Mouse (Mus musculus) limb, embryonic 14.5 days (tissue): ENCODE results near the gene Cdh3. TPM values are rescaled to one million over a fixed set of nuclear protein-coding genes. Genes with fewer than 3 reads are reported as not detected.

Source experiments
- ATAC-seq: fragments of 200-750 bp; cut with Nextera tagmentation; 2 replicates; pipeline ENCODE4 v1.8.0; 2017; ENCODE audit warnings: low read depth, moderate number of reproducible peaks, moderate TSS enrichment; ENCODE audit not compliant: low FRiP score
- DNase-seq: peaks from one replicate; pipeline ENCODE4 v3.0.0-alpha.2; 2015; ENCODE audit warnings: low spot score
- H3K27ac ChIP-seq: fragments of 300-500 bp; sonication (generic); replicated peaks from 2 replicates; pipeline ENCODE4 v1.5.1; 2014; ENCODE audit warnings: low read depth, mild to moderate bottlenecking, low read length, moderate library complexity, mixed read lengths
- H3K27me3 ChIP-seq: fragments of 300-500 bp; sonication (generic); 2 replicates; pipeline ENCODE4 v1.6.1; 2014; ENCODE audit warnings: low read length, mixed read lengths; ENCODE audit not compliant: control insufficient read depth, insufficient read depth
- H3K36me3 ChIP-seq: fragments of 300-500 bp; sonication (generic); 2 replicates; pipeline ENCODE4 v1.6.1; 2014; ENCODE audit warnings: mild to moderate bottlenecking, low read length, moderate library complexity, mixed read lengths; ENCODE audit not compliant: control insufficient read depth, insufficient read depth
- H3K4me1 ChIP-seq: fragments of 300-500 bp; sonication (generic); 2 replicates; pipeline ENCODE4 v1.6.1; 2014; ENCODE audit warnings: antibody characterized with exemption, low read length, mixed read lengths; ENCODE audit not compliant: control insufficient read depth, insufficient read depth
- H3K4me2 ChIP-seq: fragments of 300-500 bp; sonication (generic); replicated peaks from 2 replicates; pipeline ENCODE4 v1.6.1; 2014; ENCODE audit warnings: low read depth, mild to moderate bottlenecking, low read length, moderate library complexity; ENCODE audit not compliant: severe bottlenecking
- H3K4me3 ChIP-seq: fragments of 300-500 bp; sonication (generic); replicated peaks from 2 replicates; pipeline ENCODE4 v1.5.1; 2014; ENCODE audit warnings: low read length
- H3K9ac ChIP-seq: fragments of 300-500 bp; sonication (generic); 2 replicates; pipeline ENCODE4 v1.6.1; 2014; ENCODE audit warnings: mild to moderate bottlenecking, low read depth, low read length, moderate library complexity; ENCODE audit not compliant: severe bottlenecking
- H3K9me3 ChIP-seq: fragments of 300-500 bp; sonication (generic); 2 replicates; pipeline ENCODE4 v1.6.1; 2016; ENCODE audit warnings: low read length; ENCODE audit not compliant: control insufficient read depth
- POLR2A ChIP-seq: fragments of 200-500 bp; IDR thresholded peaks from 2 replicates; pipeline ENCODE4 v1.8.0; 2012; ENCODE audit warnings: inconsistent platforms, mild to moderate bottlenecking, moderate library complexity, borderline replicate concordance; ENCODE audit not compliant: insufficient read depth, insufficient read length; ENCODE audit errors: extremely low read depth
- WGBS: fragments of 180-500 bp; shearing (Covaris S2); extraction: QIAGEN DNeasy Blood & Tissue Kit; methylation state at CpG from one replicate; pipeline ENCODE4 v1.1.7; 2014; 5-methylcytosine and 5-hydroxymethylcytosine counted together
- polyA plus RNA-seq, 2 experiments: library from polyadenylated mRNA; depleted of rRNA in 1 of 2; stranded (reverse) in 1 of 2; unstranded in 1 of 2; fragments of >200 nt; fragmentation: Nextera tagmentation in 1 of 2; extraction: Ambion mirVana in 1 of 2; gene quantifications; 2 replicates each; pipeline versions ENCODE4 v1.2.1 to v1.2.3; 2012 to 2014

The Cdh3 gene
- polyA plus RNA-seq, 2 experiments, result 23.0 to 49.5 TPM

- ATAC-seq (no peak), DNase-seq (no peak)
- Histone ChIP-seq H3K36me3 (peaks cover 53% of the 10 kb centered on the region), H3K27ac (no peak overlapping the region), H3K9ac (no peak overlapping the region), H3K4me1 (no peaks in the 10 kb centered on the region), H3K27me3 (no peaks in the 10 kb centered on the region), H3K4me2 (no peak overlapping the region), H3K9me3 (no peaks in the 10 kb centered on the region), H3K4me3 (no peak overlapping the region)
- TF ChIP-seq POLR2A, result no peak
- 74% methylated on average over 7 of the region's 7 CpGs for whole genome bisulfite sequencing
Measured at GRCm38 (mm10) chr8:106546746-106547145, 36.1 kb downstream of the Cdh3 start.

GRCm38 (mm10) chr8:106548366-106548936 lies 37.8 kb downstream of the Cdh3 start:
- H3K4me1 ChIP-seq, result no peaks in the 10 kb centered on the region
- WGBS, result 33% methylated on average over 10 of the region's 10 CpGs
- no peak overlapping the region for H3K4me2 ChIP-seq
- peak; percentile 43 for DNase-seq
- peak; percentile 41; the same call in 1 of the 2 replicates for ATAC-seq
- H3K9ac ChIP-seq, result no peak overlapping the region
- H3K27ac ChIP-seq, result no peak overlapping the region
- H3K4me3 ChIP-seq, result no peak overlapping the region
- TF ChIP-seq POLR2A, result no peak
- no peaks in the 10 kb centered on the region for H3K9me3 ChIP-seq
- no peaks in the 10 kb centered on the region for H3K27me3 ChIP-seq
- H3K36me3 ChIP-seq, result peaks cover 69% of the 10 kb centered on the region

DNA sequence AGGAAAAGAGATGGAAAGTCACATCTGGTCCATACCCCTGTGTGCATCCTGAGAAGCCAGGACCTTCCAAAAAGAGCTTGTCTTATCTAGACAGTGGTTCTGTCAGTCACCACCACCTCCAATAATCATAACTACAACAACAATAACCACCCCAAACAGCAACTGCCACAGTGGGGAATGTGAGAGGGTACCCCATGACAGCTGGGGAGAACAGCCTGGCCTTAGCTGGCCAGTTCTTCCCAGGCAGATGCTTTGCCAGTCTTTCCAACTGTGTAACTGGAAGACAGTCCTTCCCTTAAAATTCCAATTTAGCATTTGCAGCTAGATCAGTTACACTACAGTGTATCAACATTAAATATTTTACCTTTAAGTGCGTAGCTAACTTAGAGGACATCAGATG lies 40.2 kb downstream of the Cdh3 start:
- Histone ChIP-seq H3K36me3 (peaks cover 66% of the 10 kb centered on the region), H3K4me2 (no peak overlapping the region), H3K4me3 (no peak overlapping the region), H3K9me3 (0 out of 2 replicates have a peak, but pooled peaks cover 3% of the 10 kb centered on the region), H3K4me1 (no peaks in the 10 kb centered on the region), H3K9ac (no peak overlapping the region), H3K27me3 (no peaks in the 10 kb centered on the region), H3K27ac (no peak overlapping the region)
- 94% methylated on average over 1 of the region's 1 CpGs for WGBS
- TF ChIP-seq POLR2A, result no peak
- no peak for ATAC-seq
- no peak for DNase-seq

- no peak overlapping the region for H3K27ac ChIP-seq
- H3K9me3 ChIP-seq, result 0 out of 2 replicates have a peak, but pooled peaks cover 7% of the 10 kb centered on the region
- 96% methylated on average over 5 of the region's 5 CpGs for WGBS
- H3K4me3 ChIP-seq, result no peak overlapping the region
- ATAC-seq, result no peak
- no peaks in the 10 kb centered on the region for H3K4me1 ChIP-seq
- no peak overlapping the region for H3K4me2 ChIP-seq
- DNase-seq, result no peak
- no peaks in the 10 kb centered on the region for H3K27me3 ChIP-seq
- H3K9ac ChIP-seq, result no peak overlapping the region
- H3K36me3 ChIP-seq, result peaks cover 67% of the 10 kb centered on the region
- no peak for TF ChIP-seq POLR2A
Measured at GRCm38 (mm10) chr8:106554011-106554410, 43.3 kb downstream of the Cdh3 start.

GRCm38 (mm10) chr8:106556068-106556645 lies 45.5 kb downstream of the Cdh3 start:
- Histone ChIP-seq H3K27ac (no peak overlapping the region), H3K9me3 (0 out of 2 replicates have a peak, but pooled peaks cover 7% of the 10 kb centered on the region), H3K4me1 (no peaks in the 10 kb centered on the region; the same call in 1 of the 2 replicates), H3K27me3 (no peaks in the 10 kb centered on the region), H3K4me2 (no peak overlapping the region), H3K9ac (no peak overlapping the region), H3K36me3 (peaks cover 60% of the 10 kb centered on the region), H3K4me3 (no peak overlapping the region)
- ATAC-seq (no peak), DNase-seq (no peak)
- 65% methylated on average over 4 of the region's 7 CpGs for WGBS
- no peak for TF ChIP-seq POLR2A

- DNase-seq, result no peak
- H3K4me1 ChIP-seq, result no peaks in the 10 kb centered on the region; the same call in 1 of the 2 replicates
Measured at GRCm38 (mm10) chr8:106559844-106560243, 49.2 kb downstream of the Cdh3 start.

More at GRCm38 (mm10) chr8:106559844-106560243, 49.2 kb downstream of the Cdh3 start:
- ATAC-seq, result no peak
- Histone ChIP-seq H3K9ac (no peak overlapping the region), H3K27me3 (no peaks in the 10 kb centered on the region), H3K27ac (no peak overlapping the region), H3K9me3 (0 out of 2 replicates have a peak, but pooled peaks cover 4% of the 10 kb centered on the region), H3K4me2 (no peak overlapping the region), H3K36me3 (peaks cover 28% of the 10 kb centered on the region), H3K4me3 (no peak overlapping the region)
- TF ChIP-seq POLR2A, result no peak
- 44% methylated on average over 9 of the region's 9 CpGs for WGBS
